Mouse (Mus musculus) limb, embryonic 15.5 days (tissue): ENCODE measurements around the gene Sel1l. TPM values are rescaled to one million over a fixed set of nuclear protein-coding genes. Genes with fewer than 3 reads are reported as not detected.

Experiments
- ATAC-seq: fragments of 200-750 bp; cut with Nextera tagmentation; 2 replicates; pipeline ENCODE4 v1.8.0; 2017; ENCODE audit warnings: low read depth, moderate TSS enrichment; ENCODE audit not compliant: insufficient number of reproducible peaks, low FRiP score, low TSS enrichment
- H3K27ac ChIP-seq: fragments of 300-500 bp; sonication (generic); 2 replicates; pipeline ENCODE4 v1.5.1; 2015; ENCODE audit warnings: moderate library complexity, mild to moderate bottlenecking, inconsistent platforms
- H3K27me3 ChIP-seq: fragments of 300-500 bp; sonication (generic); 2 replicates; pipeline ENCODE4 v1.6.1; 2015; ENCODE audit warnings: inconsistent platforms
- H3K36me3 ChIP-seq: fragments of 300-500 bp; sonication (generic); 2 replicates; pipeline ENCODE4 v1.6.1; 2015; ENCODE audit warnings: inconsistent platforms
- H3K4me1 ChIP-seq: fragments of 300-500 bp; sonication (generic); 2 replicates; pipeline ENCODE4 v1.6.1; 2015; ENCODE audit warnings: inconsistent platforms
- H3K4me2 ChIP-seq: fragments of 300-500 bp; sonication (generic); 2 replicates; pipeline ENCODE4 v1.6.1; 2015; ENCODE audit warnings: mild to moderate bottlenecking, inconsistent platforms
- H3K4me3 ChIP-seq: fragments of 300-500 bp; sonication (generic); 2 replicates; pipeline ENCODE4 v1.5.1; 2015; ENCODE audit warnings: mild to moderate bottlenecking, inconsistent platforms
- H3K9ac ChIP-seq: fragments of 300-500 bp; sonication (generic); 2 replicates; pipeline ENCODE4 v1.6.1; 2015; ENCODE audit warnings: inconsistent platforms
- H3K9me3 ChIP-seq: fragments of 300-500 bp; sonication (generic); 2 replicates; pipeline ENCODE4 v1.6.1; 2016; ENCODE audit warnings: inconsistent platforms
- WGBS: fragments of 180-500 bp; shearing (Covaris S2); methylation state at CpG from one replicate; pipeline ENCODE4 v1.1.7; 2015; 5-methylcytosine and 5-hydroxymethylcytosine counted together
- polyA plus RNA-seq: library from polyadenylated mRNA; unstranded; fragments of >200 nt; fragmentation: Nextera tagmentation; extraction: Ambion mirVana; gene quantifications from 2 replicates; pipeline ENCODE4 v1.2.1, GENCODE M21; 2015

Sel1l gene
- polyA plus RNA-seq, 1 experiment from 2014 or later, result 101 TPM

- H3K36me3 ChIP-seq, result peaks cover 24% of the 10 kb centered on the region
- no peak overlapping the region for H3K27ac ChIP-seq
Measured at GRCm38 (mm10) chr12:91845393-91845792, 3.6 kb downstream of the Sel1l start.

GRCm38 (mm10) chr12:91844542-91844941, 4.4 kb downstream of the Sel1l start:
- H3K4me1 ChIP-seq, result peaks cover 16% of the 10 kb centered on the region
- no peak for ATAC-seq

More at GRCm38 (mm10) chr12:91845393-91845792, 3.6 kb downstream of the Sel1l start:
- Histone ChIP-seq H3K4me2 (no peak overlapping the region), H3K4me3 (no peak overlapping the region), H3K9ac (no peak overlapping the region), H3K9me3 (no peaks in the 10 kb centered on the region), H3K4me1 (peaks cover 16% of the 10 kb centered on the region), H3K27me3 (no peaks in the 10 kb centered on the region)
- no peak for ATAC-seq
- 87% methylated on average over 9 of the region's 9 CpGs for WGBS

GRCm38 (mm10) chr12:91843888-91844287, 5.1 kb downstream of the Sel1l start:
- no peaks in the 10 kb centered on the region for H3K27me3 ChIP-seq
- 93% methylated on average over 13 of the region's 13 CpGs for WGBS
- H3K9ac ChIP-seq, result no peak overlapping the region
- H3K9me3 ChIP-seq, result no peaks in the 10 kb centered on the region
- no peak overlapping the region for H3K27ac ChIP-seq
- no peak for ATAC-seq
- peaks cover 36% of the 10 kb centered on the region for H3K36me3 ChIP-seq
- H3K4me2 ChIP-seq, result no peak overlapping the region
- no peak overlapping the region for H3K4me3 ChIP-seq
- H3K4me1 ChIP-seq, result peaks cover 16% of the 10 kb centered on the region

More at GRCm38 (mm10) chr12:91844542-91844941, 4.4 kb downstream of the Sel1l start:
- Histone ChIP-seq H3K4me3 (no peak overlapping the region), H3K9ac (no peak overlapping the region), H3K27ac (no peak overlapping the region), H3K36me3 (peaks cover 30% of the 10 kb centered on the region), H3K9me3 (no peaks in the 10 kb centered on the region), H3K4me2 (no peak overlapping the region), H3K27me3 (no peaks in the 10 kb centered on the region)
- 62% methylated on average over 4 of the region's 4 CpGs for WGBS

- ATAC-seq, result no peak
- H3K36me3 ChIP-seq, result peaks cover 58% of the 10 kb centered on the region
- H3K4me2 ChIP-seq, result no peak overlapping the region
Measured at GRCm38 (mm10) chr12:91841714-91842113, 7.2 kb downstream of the Sel1l start.

GRCm38 (mm10) chr12:91838261-91838660, 10.7 kb downstream of the Sel1l start:
- Histone ChIP-seq H3K4me2 (no peak overlapping the region), H3K27ac (no peak overlapping the region), H3K4me3 (no peak overlapping the region), H3K4me1 (no peaks in the 10 kb centered on the region), H3K9me3 (no peaks in the 10 kb centered on the region), H3K27me3 (no peaks in the 10 kb centered on the region), H3K36me3 (peaks cover 85% of the 10 kb centered on the region), H3K9ac (no peak overlapping the region)
- 70% methylated on average over 7 of the region's 7 CpGs for WGBS
- ATAC-seq, result no peak

More at GRCm38 (mm10) chr12:91841714-91842113, 7.2 kb downstream of the Sel1l start:
- Histone ChIP-seq H3K9ac (no peak overlapping the region), H3K4me3 (no peak overlapping the region), H3K27ac (no peak overlapping the region), H3K27me3 (no peaks in the 10 kb centered on the region), H3K9me3 (no peaks in the 10 kb centered on the region), H3K4me1 (no peaks in the 10 kb centered on the region)
- WGBS, result 86% methylated on average over 6 of the region's 6 CpGs

- WGBS, result 83% methylated on average over 7 of the region's 7 CpGs
- H3K9me3 ChIP-seq, result no peaks in the 10 kb centered on the region
- no peak overlapping the region for H3K4me3 ChIP-seq
- peaks cover 89% of the 10 kb centered on the region for H3K36me3 ChIP-seq
- no peak overlapping the region for H3K27ac ChIP-seq
- no peak for ATAC-seq
- H3K4me1 ChIP-seq, result no peaks in the 10 kb centered on the region
- no peak overlapping the region for H3K9ac ChIP-seq
- H3K27me3 ChIP-seq, result no peaks in the 10 kb centered on the region
- no peak overlapping the region for H3K4me2 ChIP-seq
Measured at GRCm38 (mm10) chr12:91837401-91838065, 11.4 kb downstream of the Sel1l start.

GRCm38 (mm10) chr12:91833939-91834333, 15.0 kb downstream of the Sel1l start:
- H3K4me3 ChIP-seq, result no peak overlapping the region
- H3K27ac ChIP-seq, result no peak overlapping the region
- H3K4me1 ChIP-seq, result no peaks in the 10 kb centered on the region
- no peak overlapping the region for H3K4me2 ChIP-seq
- no peaks in the 10 kb centered on the region for H3K9me3 ChIP-seq
- H3K36me3 ChIP-seq, result peaks cover 77% of the 10 kb centered on the region
- H3K27me3 ChIP-seq, result no peaks in the 10 kb centered on the region
- WGBS, result 52% methylated on average over 5 of the region's 5 CpGs
- no peak for ATAC-seq
- H3K9ac ChIP-seq, result no peak overlapping the region

GRCm38 (mm10) chr12:91833237-91833938, 15.6 kb downstream of the Sel1l start:
- H3K9ac ChIP-seq, result no peak overlapping the region
- H3K9me3 ChIP-seq, result no peaks in the 10 kb centered on the region
- no peak for ATAC-seq
- H3K4me2 ChIP-seq, result no peak overlapping the region
- 97% methylated on average over 3 of the region's 3 CpGs for WGBS
- H3K4me3 ChIP-seq, result no peak overlapping the region
- peaks cover 74% of the 10 kb centered on the region for H3K36me3 ChIP-seq
- H3K27ac ChIP-seq, result no peak overlapping the region
- H3K27me3 ChIP-seq, result no peaks in the 10 kb centered on the region
- no peaks in the 10 kb centered on the region for H3K4me1 ChIP-seq

- no peak overlapping the region for H3K9ac ChIP-seq
- no peak overlapping the region for H3K27ac ChIP-seq
- 92% methylated on average over 7 of the region's 7 CpGs for WGBS
- no peaks in the 10 kb centered on the region for H3K27me3 ChIP-seq
- peaks cover 69% of the 10 kb centered on the region for H3K36me3 ChIP-seq
- H3K4me3 ChIP-seq, result no peak overlapping the region
- H3K9me3 ChIP-seq, result no peaks in the 10 kb centered on the region
- ATAC-seq, result no peak
- H3K4me2 ChIP-seq, result no peak overlapping the region
- no peaks in the 10 kb centered on the region for H3K4me1 ChIP-seq
Measured at GRCm38 (mm10) chr12:91831410-91831809, 17.5 kb downstream of the Sel1l start.

GRCm38 (mm10) chr12:91820461-91820860, 28.5 kb downstream of the Sel1l start:
- 93% methylated on average over 12 of the region's 12 CpGs for WGBS
- no peak for ATAC-seq
- Histone ChIP-seq H3K9ac (no peak overlapping the region), H3K36me3 (peaks cover 82% of the 10 kb centered on the region), H3K4me1 (no peaks in the 10 kb centered on the region), H3K27ac (no peak overlapping the region), H3K4me2 (no peak overlapping the region), H3K27me3 (no peaks in the 10 kb centered on the region), H3K9me3 (no peaks in the 10 kb centered on the region), H3K4me3 (no peak overlapping the region)

GRCm38 (mm10) chr12:91818726-91819125, 30.2 kb downstream of the Sel1l start:
- Histone ChIP-seq H3K4me1 (no peaks in the 10 kb centered on the region), H3K27me3 (no peaks in the 10 kb centered on the region), H3K4me2 (no peak overlapping the region), H3K4me3 (no peak overlapping the region), H3K9ac (no peak overlapping the region), H3K36me3 (peaks cover 83% of the 10 kb centered on the region), H3K27ac (no peak overlapping the region), H3K9me3 (no peaks in the 10 kb centered on the region)
- 89% methylated on average over 4 of the region's 4 CpGs for WGBS
- ATAC-seq, result no peak

GRCm38 (mm10) chr12:91815990-91816389, 33.0 kb downstream of the Sel1l start:
- no peak for ATAC-seq
- Histone ChIP-seq H3K27ac (no peak overlapping the region), H3K27me3 (no peaks in the 10 kb centered on the region), H3K4me1 (no peaks in the 10 kb centered on the region), H3K36me3 (peaks cover 87% of the 10 kb centered on the region), H3K9ac (no peak overlapping the region), H3K4me2 (no peak overlapping the region), H3K9me3 (no peaks in the 10 kb centered on the region), H3K4me3 (no peak overlapping the region)
- WGBS, result 31% methylated on average over 10 of the region's 10 CpGs
